Mouse (Mus musculus): Measurements from ENCODE around the gene Shank2.

The Shank2 gene

GRCm38 (mm10) chr7:144329403-144329890, 327.7 kb downstream of the Shank2 start:
- DNase-seq (ENCODE audit: low read depth, low spot score), result no peak

GRCm38 (mm10) chr7:144336626-144337025, 334.9 kb downstream of the Shank2 start:
- DNase-seq (ENCODE audit: low read depth, low spot score), result no peak

- no peak for DNase-seq (ENCODE audit: low read depth, low spot score)
Measured at GRCm38 (mm10) chr7:144338694-144339093, 337.0 kb downstream of the Shank2 start.

- DNase-seq (ENCODE audit: low read depth, low spot score), result no peak
Measured at GRCm38 (mm10) chr7:144340376-144340775, 338.6 kb downstream of the Shank2 start.

GRCm38 (mm10) chr7:144366133-144366532, 364.4 kb downstream of the Shank2 start:
- DNase-seq (ENCODE audit: low read depth, low spot score), result no peak

- no peak for DNase-seq (ENCODE audit: low read depth, low spot score)
Measured at GRCm38 (mm10) chr7:144373059-144373458, 371.3 kb downstream of the Shank2 start.

- DNase-seq (ENCODE audit: low read depth, low spot score), result no peak
Measured at GRCm38 (mm10) chr7:144375483-144375882, 373.8 kb downstream of the Shank2 start.

- no peak for DNase-seq (ENCODE audit: low read depth, low spot score)
Measured at GRCm38 (mm10) chr7:144378254-144378653, 376.5 kb downstream of the Shank2 start.

- DNase-seq (ENCODE audit: low read depth, low spot score), result no peak
Measured at GRCm38 (mm10) chr7:144379243-144379884, 377.6 kb downstream of the Shank2 start.

GRCm38 (mm10) chr7:144381588-144381987, 379.9 kb downstream of the Shank2 start:
- no peak for DNase-seq (ENCODE audit: low read depth, low spot score)

- DNase-seq (ENCODE audit: low read depth, low spot score), result no peak
Measured at GRCm38 (mm10) chr7:144387537-144387936, 385.8 kb downstream of the Shank2 start.

GRCm38 (mm10) chr7:144389704-144390103, 388.0 kb downstream of the Shank2 start:
- no peak for DNase-seq (ENCODE audit: low read depth, low spot score)

- DNase-seq (ENCODE audit: low read depth, low spot score), result no peak
Measured at GRCm38 (mm10) chr7:144390676-144391075, 388.9 kb downstream of the Shank2 start.

GRCm38 (mm10) chr7:144391727-144392126, 390.0 kb downstream of the Shank2 start:
- DNase-seq (ENCODE audit: low read depth, low spot score), result no peak

- DNase-seq (ENCODE audit: low read depth, low spot score), result no peak
Measured at GRCm38 (mm10) chr7:144402492-144402891, 400.8 kb downstream of the Shank2 start.

GRCm38 (mm10) chr7:144407675-144408074, 405.9 kb downstream of the Shank2 start:
- no peak for DNase-seq (ENCODE audit: low read depth, low spot score)

GRCm38 (mm10) chr7:144408464-144409000, 406.8 kb downstream of the Shank2 start:
- DNase-seq (ENCODE audit: low read depth, low spot score), result no peak

- no peak for DNase-seq (ENCODE audit: low read depth, low spot score)
Measured at GRCm38 (mm10) chr7:144409682-144410081, 408.0 kb downstream of the Shank2 start.

GRCm38 (mm10) chr7:144411967-144412906, 410.5 kb downstream of the Shank2 start:
- DNase-seq (ENCODE audit: low read depth, low spot score), result no peak

- no peak for DNase-seq (ENCODE audit: low read depth, low spot score)
Measured at GRCm38 (mm10) chr7:144414632-144415031, 412.9 kb downstream of the Shank2 start.

GRCm38 (mm10) chr7:144415795-144416194, 414.1 kb downstream of the Shank2 start:
- DNase-seq (ENCODE audit: low read depth, low spot score), result no peak

GRCm38 (mm10) chr7:144417234-144417633, 415.5 kb downstream of the Shank2 start:
- DNase-seq (ENCODE audit: low read depth, low spot score), result no peak
